Mouse (Mus musculus): ENCODE measurements at regions not wholly inside any gene's neighbourhood (a gene's known extent, or its start where the extent isn't known, plus 50 kb on each side); places are given as distances from the start of the nearest gene placed in this dataset.

DNA sequence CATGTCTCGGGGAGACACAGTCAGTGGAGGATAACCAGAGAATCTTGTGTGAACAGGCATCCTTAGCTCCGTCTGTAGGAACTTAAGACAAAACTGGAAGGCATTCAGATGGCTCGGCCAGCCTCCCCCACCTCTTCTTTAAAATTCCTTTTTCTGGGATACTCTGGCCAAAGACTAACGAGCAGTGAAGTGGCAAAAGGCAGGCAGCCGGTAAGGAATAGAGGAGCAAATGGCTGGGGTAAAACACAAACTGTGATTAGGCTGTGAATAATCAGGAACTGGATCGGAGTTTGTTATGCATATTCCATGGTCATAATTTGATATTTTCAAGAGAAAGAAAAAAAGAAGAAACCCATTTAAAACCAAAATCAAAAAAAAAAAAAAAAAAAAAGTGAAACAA is 287.8 kb upstream of the Vrk2 start:
- DNase-seq (ENCODE audit: low spot score), result no peak

All from T-cell, adult 2 months (primary cell).